In the genomic region with DNA sequence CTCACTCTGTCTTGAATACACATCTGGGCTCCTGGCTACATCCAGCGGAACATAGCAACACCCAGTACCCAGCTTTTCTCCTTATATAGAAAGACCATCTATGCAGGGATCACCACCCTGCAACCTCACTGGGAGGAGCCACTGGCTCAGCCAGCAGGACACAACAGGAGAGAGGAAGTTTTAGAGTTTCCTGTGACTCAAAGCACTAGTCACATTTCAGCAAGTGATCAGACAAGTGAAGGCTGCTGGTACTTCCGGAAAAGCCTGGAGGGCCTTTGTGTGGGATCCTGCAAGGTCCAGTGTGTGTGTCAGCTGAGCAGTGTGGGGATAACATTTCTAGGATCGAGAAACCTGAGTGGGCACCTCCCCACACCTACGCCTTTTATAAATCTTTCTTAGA, we compare ENCODE assay signal across 8 mouse cellular contexts. TPM values are rescaled to one million over a fixed set of nuclear protein-coding genes. Genes with fewer than 3 reads are reported as not detected.
DNase-seq lines count a peak whose midpoint lies in the region; ATAC-seq and TF ChIP-seq lines count a peak whose summit lies in the region.

No protein-coding gene starts in this region.

- H3K9ac ChIP-seq in hindbrain, postnatal 0 days (replicated peaks; ENCODE audit: low read length) = no peak overlapping the region
- no peak overlapping the region for H3K9ac ChIP-seq in hindbrain, embryonic 16.5 days (ENCODE audit: low read depth, low read length)
- H3K9ac ChIP-seq in embryonic facial prominence, embryonic 12.5 days = no peak overlapping the region
- H3K9ac ChIP-seq in midbrain, embryonic 15.5 days = no peak overlapping the region

- no peaks in the 10 kb centered on the region for H3K9me3 ChIP-seq in hindbrain, postnatal 0 days (ENCODE audit: low read length)
- H3K9me3 ChIP-seq in hindbrain, embryonic 16.5 days (ENCODE audit: control insufficient read depth, low read length) = no peaks in the 10 kb centered on the region
- no peaks in the 10 kb centered on the region for H3K9me3 ChIP-seq in embryonic facial prominence, embryonic 12.5 days
- H3K9me3 ChIP-seq in midbrain, embryonic 15.5 days = no peaks in the 10 kb centered on the region

- DNase-seq in hindbrain, postnatal 0 days (ENCODE audit: low spot score) = no peak
- DNase-seq in kidney, adult 11 months = peak; percentile 52
- DNase-seq in lung, postnatal 10 days = peak; percentile 68
- no peak for DNase-seq in frontal cortex, postnatal 10 days (ENCODE audit: low spot score in 2 of 2)
- DNase-seq in cerebellum, adult 9-11 months = no peak

- no peak for TF ChIP-seq CTCF in hindbrain, postnatal 0 days (IDR thresholded peaks at IDR 0.05; ENCODE audit: low read depth)

- H3K27me3 ChIP-seq in hindbrain, postnatal 0 days (ENCODE audit: insufficient read depth, low read length) = no peaks in the 10 kb centered on the region
- H3K27me3 ChIP-seq in hindbrain, embryonic 16.5 days (replicated peaks; ENCODE audit: control insufficient read depth, insufficient read depth, low read length) = no peaks in the 10 kb centered on the region
- no peaks in the 10 kb centered on the region for H3K27me3 ChIP-seq in embryonic facial prominence, embryonic 12.5 days
- H3K27me3 ChIP-seq in midbrain, embryonic 15.5 days (replicated peaks) = no peaks in the 10 kb centered on the region

- H3K4me2 ChIP-seq in hindbrain, postnatal 0 days (ENCODE audit: low read depth, low read length) = no peak overlapping the region
- H3K4me2 ChIP-seq in hindbrain, embryonic 16.5 days (ENCODE audit: low read length) = no peak overlapping the region
- H3K4me2 ChIP-seq in embryonic facial prominence, embryonic 12.5 days (replicated peaks) = no peak overlapping the region
- no peak overlapping the region for H3K4me2 ChIP-seq in midbrain, embryonic 15.5 days

- H3K36me3 ChIP-seq in hindbrain, postnatal 0 days (ENCODE audit: insufficient read depth, low read length) = no peaks in the 10 kb centered on the region
- H3K36me3 ChIP-seq in hindbrain, embryonic 16.5 days (ENCODE audit: control insufficient read depth, insufficient read depth, low read length) = no peaks in the 10 kb centered on the region
- H3K36me3 ChIP-seq in embryonic facial prominence, embryonic 12.5 days = no peaks in the 10 kb centered on the region
- H3K36me3 ChIP-seq in midbrain, embryonic 15.5 days (replicated peaks) = no peaks in the 10 kb centered on the region

- no peak for ATAC-seq in hindbrain, postnatal 0 days
- no peak for ATAC-seq in hindbrain, embryonic 16.5 days
- ATAC-seq in embryonic facial prominence, embryonic 12.5 days (ENCODE audit: insufficient number of reproducible peaks, insufficient read depth, low FRiP score, low TSS enrichment) = no peak
- ATAC-seq in midbrain, embryonic 15.5 days (replicated peaks) = no peak

- 0 out of 2 replicates have a peak overlapping the region, but pooled peaks have one; percentile 36 for H3K27ac ChIP-seq in hindbrain, postnatal 0 days
- H3K27ac ChIP-seq in hindbrain, embryonic 16.5 days (ENCODE audit: low read depth, low read length) = no peak overlapping the region
- peak overlapping the region; percentile 47; the same call in 1 of the 2 replicates for H3K27ac ChIP-seq in embryonic facial prominence, embryonic 12.5 days
- no peak overlapping the region for H3K27ac ChIP-seq in midbrain, embryonic 15.5 days

- 0 out of 2 replicates have a peak, but pooled peaks cover 3% of the 10 kb centered on the region for H3K4me1 ChIP-seq in hindbrain, postnatal 0 days (ENCODE audit: insufficient read depth, low read length)
- no peaks in the 10 kb centered on the region for H3K4me1 ChIP-seq in hindbrain, embryonic 16.5 days (ENCODE audit: control insufficient read depth, insufficient read depth, low read depth, low read length)
- peaks cover 32% of the 10 kb centered on the region for H3K4me1 ChIP-seq in embryonic facial prominence, embryonic 12.5 days
- H3K4me1 ChIP-seq in midbrain, embryonic 15.5 days = no peaks in the 10 kb centered on the region

- H3K4me3 ChIP-seq in hindbrain, postnatal 0 days (ENCODE audit: low read length) = no peak overlapping the region
- H3K4me3 ChIP-seq in hindbrain, embryonic 16.5 days (ENCODE audit: low read length) = no peak overlapping the region
- no peak overlapping the region for H3K4me3 ChIP-seq in embryonic facial prominence, embryonic 12.5 days
- H3K4me3 ChIP-seq in midbrain, embryonic 15.5 days = no peak overlapping the region

- 79% methylated on average over 4 of the region's 4 CpGs for WGBS in hindbrain, postnatal 0 days
- WGBS in hindbrain, embryonic 16.5 days = 78% methylated on average over 4 of the region's 4 CpGs
- 63% methylated on average over 4 of the region's 4 CpGs for WGBS in embryonic facial prominence, embryonic 12.5 days
- 80% methylated on average over 4 of the region's 4 CpGs for WGBS in midbrain, embryonic 15.5 days

RNA-seq across cellular contexts. Expression of a gene that starts 32.4 kb away (rescaled TPM):
- total RNA-seq in hindbrain, postnatal 0 days (2014; rRNA removed) = 1.8 and 2.6 TPM in 2 replicates
- 6.4 and 7.2 TPM in 2 replicates for polyA plus RNA-seq in hindbrain, postnatal 0 days (2015; fragmentation: Nextera tagmentation; extraction: Ambion mirVana)
- polyA plus RNA-seq in hindbrain, embryonic 16.5 days (2015; fragmentation: Nextera tagmentation; extraction: Ambion mirVana) = 6.5 and 7.7 TPM in 2 replicates
- polyA plus RNA-seq in embryonic facial prominence, embryonic 12.5 days (2016; fragmentation: Nextera tagmentation; extraction: Ambion mirVana) = 11.2 and 14.0 TPM in 2 replicates
- polyA plus RNA-seq in midbrain, embryonic 15.5 days (2015; fragmentation: Nextera tagmentation; extraction: Ambion mirVana) = 6.8 and 6.9 TPM in 2 replicates

RNA-seq across cellular contexts. Expression of a gene that starts 32.6 kb away (rescaled TPM):
- total RNA-seq in hindbrain, postnatal 0 days (2014; rRNA removed) = 21.9 and 34.2 TPM in 2 replicates
- polyA plus RNA-seq in hindbrain, postnatal 0 days (2015; fragmentation: Nextera tagmentation; extraction: Ambion mirVana) = 67.3 and 67.7 TPM in 2 replicates
- 53.0 and 53.1 TPM in 2 replicates for polyA plus RNA-seq in hindbrain, embryonic 16.5 days (2015; fragmentation: Nextera tagmentation; extraction: Ambion mirVana)
- 72.7 and 74.9 TPM in 2 replicates for polyA plus RNA-seq in embryonic facial prominence, embryonic 12.5 days (2016; fragmentation: Nextera tagmentation; extraction: Ambion mirVana)
- polyA plus RNA-seq in midbrain, embryonic 15.5 days (2015; fragmentation: Nextera tagmentation; extraction: Ambion mirVana) = 49.5 and 53.2 TPM in 2 replicates

Comparison
In these comparisons a context has a peak if more than half of its experiments do, and no peak if none do; other contexts are left out.
1. H3K27ac ChIP-seq: peak in hindbrain, postnatal 0 days (single experiment) and embryonic facial prominence, embryonic 12.5 days (single experiment); none in hindbrain, embryonic 16.5 days (single experiment) and midbrain, embryonic 15.5 days (single experiment).
2. DNase-seq: peak in kidney, adult 11 months (single experiment) and lung, postnatal 10 days (single experiment); none in hindbrain, postnatal 0 days (single experiment), frontal cortex, postnatal 10 days (0 of 2) and cerebellum, adult 9-11 months (single experiment).